Mouse (Mus musculus): ENCODE data around the gene Anp32e. TPM values are rescaled to one million over a fixed set of nuclear protein-coding genes. Genes with fewer than 3 reads are reported as not detected.
"Not testable (repeated sequence)": the region's sequence is repeated elsewhere in the genome, so short reads cannot be mapped to it uniquely, and the experiment has no call there.

The Anp32e gene
- total RNA-seq, 2 experiments from 2014 or later: 101 to 384 TPM

DNA sequence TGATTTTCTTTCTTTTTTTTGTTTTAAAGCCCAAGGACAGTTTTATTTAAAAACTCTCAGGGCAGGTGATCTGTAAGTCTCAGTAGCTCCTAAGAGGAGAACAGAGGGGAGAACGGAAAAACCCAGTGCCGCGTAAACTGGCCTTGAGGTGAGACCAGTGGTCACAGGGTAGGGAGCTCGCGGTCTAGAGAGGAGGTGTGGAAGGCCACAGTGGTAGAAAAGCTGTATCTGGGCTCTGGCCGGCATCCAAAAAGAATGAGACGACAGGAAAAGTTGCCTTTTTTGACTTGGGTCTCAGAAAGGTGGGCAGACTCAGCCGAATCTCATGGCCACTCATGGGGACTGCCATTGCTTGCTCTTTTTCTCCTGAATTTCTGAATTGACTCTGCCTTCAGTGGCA lies 9.2 kb downstream of the Anp32e start:
- ATAC-seq (replicated peaks; ENCODE audit: poor library complexity): no peak

DNA sequence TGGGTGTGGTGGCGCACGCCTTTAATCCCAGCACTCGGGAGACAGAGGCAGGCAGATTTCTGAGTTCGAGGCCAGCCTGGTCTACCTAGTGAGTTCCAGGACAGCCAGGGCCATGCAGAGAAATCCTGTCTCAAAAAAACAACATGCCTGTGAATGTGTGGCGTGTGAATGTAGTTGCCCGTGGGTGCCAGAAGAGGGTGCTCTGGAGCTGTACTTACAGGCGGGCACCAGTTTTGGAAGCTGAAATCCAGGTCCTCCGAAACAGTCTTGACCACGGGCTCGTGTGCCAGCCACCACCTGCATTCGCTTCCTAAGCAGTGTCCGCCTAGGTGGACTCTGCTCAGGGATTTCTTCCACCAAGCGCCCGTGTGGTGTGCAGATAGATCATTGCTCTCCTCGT lies 9.8 kb downstream of the Anp32e start:
- peak; percentile 90 for ATAC-seq (replicated peaks; ENCODE audit: poor library complexity)

DNA sequence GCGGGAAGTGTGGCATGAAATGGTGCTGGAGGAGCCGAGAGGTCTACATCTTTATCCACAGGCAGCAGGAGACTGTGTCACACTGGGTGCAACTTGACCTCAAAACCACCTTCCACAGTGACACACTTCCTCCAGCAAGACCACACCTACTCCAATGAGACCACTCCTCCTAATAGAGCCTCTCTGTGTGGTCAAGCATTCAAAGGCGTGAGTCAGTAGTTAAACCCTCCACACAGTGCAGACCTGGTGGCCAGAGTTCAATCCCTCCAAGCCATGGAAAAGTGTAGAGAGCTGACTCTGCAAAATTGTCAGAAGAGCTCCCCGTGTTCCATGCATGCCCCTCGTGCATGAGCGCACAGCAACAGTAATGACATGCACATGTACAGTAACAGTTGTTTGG lies 13.7 kb downstream of the Anp32e start:
- ATAC-seq (replicated peaks; ENCODE audit: poor library complexity): peak; percentile 50

DNA sequence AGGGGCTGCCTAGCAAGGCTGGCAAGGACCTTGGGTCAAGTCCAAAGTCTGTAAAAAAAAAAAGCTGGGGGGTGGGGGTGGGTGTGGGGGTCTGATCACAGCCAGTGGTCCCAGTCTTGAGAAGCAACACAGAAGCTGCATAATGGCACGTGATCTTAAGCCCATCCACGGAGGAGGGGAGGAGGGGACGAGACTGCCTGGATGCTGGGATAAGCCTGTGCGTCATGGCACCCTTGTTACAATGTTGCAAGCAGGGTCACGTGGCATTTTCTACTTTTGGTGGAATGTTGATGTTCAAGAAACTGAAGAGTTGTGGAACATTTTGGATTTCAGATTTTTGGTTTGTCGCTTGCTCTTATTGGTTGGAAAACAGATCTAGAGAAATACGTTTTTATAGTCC lies 14.2 kb downstream of the Anp32e start:
- ATAC-seq (replicated peaks; ENCODE audit: poor library complexity): no peak

DNA sequence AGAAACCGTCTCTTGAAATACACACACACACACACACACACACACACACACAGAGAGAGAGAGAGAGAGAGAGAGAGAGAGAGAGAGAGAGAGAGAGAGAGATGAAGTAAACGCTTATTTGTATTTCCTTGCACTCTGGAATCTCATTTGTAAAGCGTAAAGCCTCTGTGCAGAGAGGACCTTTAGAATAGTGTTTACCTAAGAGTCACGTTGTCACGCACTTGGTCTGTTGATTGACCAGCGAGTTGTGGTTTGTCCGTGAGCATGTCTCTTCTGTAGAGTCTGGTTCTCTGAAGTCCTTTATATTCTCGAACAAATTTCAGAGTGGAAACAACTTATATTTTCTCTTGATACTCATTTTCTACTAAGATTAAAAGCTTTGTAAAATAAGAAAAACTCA lies 15.7 kb downstream of the Anp32e start:
- ATAC-seq (replicated peaks; ENCODE audit: poor library complexity): no peak

DNA sequence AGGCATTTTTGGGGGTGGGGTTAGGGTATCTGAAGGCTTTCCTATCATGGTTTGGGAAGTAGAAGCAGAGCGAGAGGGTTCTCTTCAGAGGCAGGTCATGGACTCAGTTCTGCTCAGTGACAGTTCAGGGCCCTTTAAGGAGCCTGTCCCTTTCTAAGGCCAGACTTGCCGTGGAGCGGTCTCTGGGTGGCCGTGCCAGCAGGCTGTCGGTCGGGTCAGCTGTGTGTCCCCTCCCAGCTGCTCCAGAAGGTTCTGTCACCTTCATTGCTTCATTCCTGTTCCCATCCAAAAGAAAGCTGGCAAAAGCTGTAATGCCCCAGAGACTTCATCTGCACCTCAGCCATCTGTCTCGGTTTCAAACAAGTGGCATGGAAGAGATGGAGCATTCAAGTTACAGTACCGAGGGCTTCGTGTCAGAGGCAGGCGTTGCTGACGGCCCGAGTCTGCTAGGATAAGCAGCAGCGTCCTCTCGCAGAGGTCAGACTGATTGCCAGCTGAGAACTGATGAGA lies 16.7 kb downstream of the Anp32e start:
- ATAC-seq (replicated peaks; ENCODE audit: poor library complexity): no peak

DNA sequence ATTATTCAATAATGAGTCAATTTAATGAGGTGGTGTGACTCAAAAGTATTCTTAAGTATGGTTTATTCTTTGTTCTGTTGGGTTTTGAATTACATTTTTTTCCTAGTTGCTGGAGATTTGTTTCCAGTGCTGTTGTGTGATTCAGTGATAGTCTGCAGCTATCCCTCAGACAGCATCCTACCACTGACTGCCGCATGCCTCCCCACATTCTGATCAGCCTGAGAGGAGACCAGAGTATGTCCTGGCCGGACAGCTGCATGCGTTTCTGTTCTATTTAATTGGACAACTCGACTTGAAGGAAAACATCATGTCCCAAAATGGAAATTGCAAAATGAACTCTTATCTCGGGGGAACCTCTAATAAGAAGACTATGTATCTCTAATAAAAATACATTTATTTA lies 19.3 kb downstream of the Anp32e start:
- ATAC-seq (replicated peaks; ENCODE audit: poor library complexity): no peak

DNA sequence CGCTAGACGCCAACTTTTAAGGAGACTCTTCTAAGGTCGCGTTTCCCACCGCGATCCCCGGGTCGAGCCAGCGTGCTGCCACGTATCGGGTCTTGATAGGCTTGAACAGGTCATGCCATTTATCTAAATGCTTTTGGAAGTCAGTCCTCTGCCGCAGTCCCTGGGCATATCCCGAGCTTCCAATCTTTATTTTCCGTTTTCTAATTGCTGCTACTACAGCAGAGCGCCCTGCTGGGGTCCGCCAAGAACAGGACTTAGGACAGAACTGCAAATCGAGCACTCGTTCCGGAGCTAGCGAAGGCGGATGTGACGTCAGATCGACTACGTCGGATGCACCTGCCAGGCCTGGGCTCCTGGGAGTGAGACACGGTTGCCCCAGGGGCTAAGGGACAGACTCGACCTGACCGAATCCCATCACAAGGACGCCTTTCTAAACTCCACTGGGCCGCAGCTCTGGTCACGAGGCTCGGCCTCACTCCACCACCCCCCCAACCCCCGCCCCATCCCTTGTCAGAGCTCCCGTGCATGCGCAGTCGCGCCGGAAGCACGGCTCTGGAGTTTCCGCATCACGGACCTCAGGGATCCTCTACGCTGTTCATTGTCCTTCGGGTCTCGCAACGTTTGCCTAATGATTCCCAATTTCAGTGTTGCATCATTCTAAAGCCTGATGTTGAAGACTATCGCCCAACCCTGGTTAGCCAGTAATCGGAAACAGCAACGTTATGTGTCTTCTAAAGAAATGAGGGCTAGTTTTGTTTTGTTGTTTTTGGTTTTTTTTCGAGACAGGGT lies 21.9 kb downstream of the Anp32e start:
- ATAC-seq (replicated peaks; ENCODE audit: poor library complexity): peak; percentile 81

DNA sequence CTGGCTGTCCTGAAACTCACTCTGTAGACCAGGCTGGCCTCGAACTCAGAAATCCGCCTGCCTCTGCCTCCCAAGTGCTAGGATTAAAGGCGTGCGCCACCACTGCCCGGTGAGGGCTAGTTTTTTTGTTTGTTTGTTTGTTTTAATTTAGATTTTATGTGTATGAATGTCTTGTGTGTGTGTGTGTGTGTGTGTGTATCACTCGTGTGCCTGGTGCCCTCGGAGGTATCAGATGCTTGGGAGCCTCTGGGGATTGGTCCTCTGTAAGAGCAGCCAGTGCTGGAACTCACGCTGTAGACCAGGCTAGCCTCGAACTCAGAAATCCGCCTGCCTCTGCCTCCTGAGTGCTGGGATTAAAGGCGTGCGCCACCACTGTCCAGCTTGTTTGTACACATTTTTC lies 22.5 kb downstream of the Anp32e start:
- not testable (repeated sequence) for ATAC-seq (replicated peaks; ENCODE audit: poor library complexity)

DNA sequence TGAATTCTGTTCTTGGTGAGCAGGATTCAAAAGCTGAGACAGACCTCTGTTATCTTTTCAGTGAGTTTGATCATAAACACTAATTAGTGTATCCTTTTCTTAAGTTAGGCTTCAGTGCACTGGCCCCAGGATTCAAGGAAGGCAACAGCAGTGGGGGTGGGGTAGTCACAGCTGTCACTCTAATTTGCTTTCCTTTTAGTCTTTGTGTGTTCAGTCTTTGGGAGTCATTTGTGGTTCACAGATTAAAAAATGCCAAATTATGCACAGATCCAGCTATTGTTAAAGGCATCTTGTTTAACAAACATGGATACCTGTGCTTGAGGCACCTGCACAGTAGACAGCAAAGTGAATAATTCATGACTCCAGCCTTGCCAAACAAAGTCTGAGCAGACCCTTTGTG lies 24.0 kb downstream of the Anp32e start:
- ATAC-seq (replicated peaks; ENCODE audit: poor library complexity): no peak

DNA sequence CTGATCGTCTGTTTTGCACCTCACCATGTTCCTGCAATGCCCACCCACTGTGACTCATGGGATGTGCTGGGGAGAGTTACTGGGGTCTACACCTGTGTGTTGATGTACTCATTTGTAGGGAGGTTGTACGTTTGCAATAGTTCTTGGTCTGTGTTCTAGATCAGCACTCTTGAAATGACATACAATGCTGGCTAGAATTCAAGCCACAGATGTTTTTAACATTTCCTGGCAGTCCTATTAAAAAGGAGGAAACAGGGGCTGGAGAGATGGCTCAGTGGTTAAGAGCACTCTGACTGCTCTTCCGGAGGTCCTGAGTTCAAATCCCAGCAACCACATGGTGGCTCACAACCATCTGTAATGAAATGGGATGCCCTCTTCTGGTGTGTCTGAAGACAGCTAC lies 24.5 kb downstream of the Anp32e start:
- no peak for ATAC-seq (replicated peaks; ENCODE audit: poor library complexity)

DNA sequence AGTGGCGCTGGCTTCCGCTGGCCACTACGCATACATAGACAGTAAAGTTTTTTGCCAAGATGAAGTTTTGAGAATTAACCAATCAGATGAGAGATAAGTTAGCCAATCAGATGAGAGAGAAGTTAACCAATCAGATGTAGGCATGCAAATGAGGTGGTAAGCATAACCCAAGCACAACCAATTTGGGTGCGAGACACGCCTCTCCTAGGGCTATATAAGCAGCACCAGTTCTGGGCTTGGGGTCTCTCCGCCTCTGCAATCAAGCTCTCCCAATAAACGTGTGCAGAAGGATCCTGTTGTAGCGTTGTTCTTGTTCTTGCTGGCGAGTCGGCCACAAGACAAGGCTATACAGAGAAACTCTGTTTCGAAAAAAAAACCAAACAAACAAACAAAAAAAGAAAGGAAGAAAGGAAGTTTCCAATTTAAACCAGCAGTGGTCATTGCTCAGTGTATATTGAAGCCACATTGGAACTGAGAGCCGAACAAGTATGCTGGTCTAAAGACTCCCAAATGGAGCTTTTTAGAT lies 25.7 kb downstream of the Anp32e start:
- not testable (repeated sequence) for ATAC-seq (replicated peaks; ENCODE audit: poor library complexity)

DNA sequence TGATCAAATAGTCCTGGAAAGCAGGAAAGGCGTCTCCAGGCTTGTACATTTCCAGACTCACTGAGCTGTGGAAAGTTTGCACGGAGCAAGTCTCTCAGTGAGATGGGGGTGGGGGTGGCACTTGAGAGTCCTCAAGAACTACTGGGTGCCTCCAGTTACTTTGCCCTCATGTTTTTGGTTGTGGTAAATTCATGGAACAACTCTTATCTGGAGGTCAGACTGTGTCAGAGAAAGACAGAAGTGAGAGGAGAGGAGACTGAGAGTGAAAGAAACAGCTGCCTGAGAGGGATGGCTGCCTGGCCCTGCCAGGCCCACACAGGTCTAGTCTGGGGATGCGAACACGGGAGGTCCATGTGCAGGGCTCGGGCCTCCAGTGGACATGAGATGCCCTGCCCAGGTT lies 26.3 kb downstream of the Anp32e start:
- ATAC-seq (replicated peaks; ENCODE audit: poor library complexity): no peak

DNA sequence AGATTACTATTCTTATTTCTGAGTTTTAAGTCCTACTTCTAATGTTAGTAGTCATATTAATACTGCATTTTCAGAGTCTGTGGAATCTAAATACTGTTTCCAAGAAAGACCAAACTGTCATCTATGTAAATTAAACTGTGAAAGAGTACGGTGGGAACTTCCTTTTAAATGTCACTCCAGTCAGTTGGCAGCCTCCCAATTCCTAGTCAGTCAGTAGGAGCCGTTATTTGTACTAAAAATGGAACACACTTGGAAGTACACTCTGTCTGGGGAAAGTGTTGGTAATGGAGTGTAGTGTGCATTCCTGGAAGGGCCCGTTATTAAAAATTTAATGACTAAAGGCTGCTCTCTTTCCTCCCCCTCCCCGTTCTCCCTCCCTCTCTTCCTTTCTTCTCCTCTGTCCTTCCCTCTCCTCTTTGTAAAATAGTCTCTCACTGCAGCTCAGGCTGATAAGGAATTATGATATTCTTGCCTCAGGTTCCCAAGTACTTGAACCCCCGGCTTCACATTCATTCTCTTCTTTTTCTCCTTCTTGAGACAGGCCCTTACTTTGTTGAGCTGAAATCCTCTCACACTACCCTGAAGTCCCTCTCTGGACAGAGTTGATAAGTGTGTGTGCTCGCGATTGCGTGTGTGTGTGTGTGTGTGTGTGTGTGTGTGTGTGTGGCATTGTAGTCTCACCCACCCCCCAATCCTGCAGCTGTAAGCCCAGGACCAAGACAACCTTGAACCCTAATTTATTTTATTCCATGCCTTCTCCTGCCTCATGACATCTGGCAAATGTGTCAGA lies 28.5 kb downstream of the Anp32e start:
- peak; percentile 46; the same call in 1 of the 2 replicates for ATAC-seq (replicated peaks; ENCODE audit: poor library complexity)

DNA sequence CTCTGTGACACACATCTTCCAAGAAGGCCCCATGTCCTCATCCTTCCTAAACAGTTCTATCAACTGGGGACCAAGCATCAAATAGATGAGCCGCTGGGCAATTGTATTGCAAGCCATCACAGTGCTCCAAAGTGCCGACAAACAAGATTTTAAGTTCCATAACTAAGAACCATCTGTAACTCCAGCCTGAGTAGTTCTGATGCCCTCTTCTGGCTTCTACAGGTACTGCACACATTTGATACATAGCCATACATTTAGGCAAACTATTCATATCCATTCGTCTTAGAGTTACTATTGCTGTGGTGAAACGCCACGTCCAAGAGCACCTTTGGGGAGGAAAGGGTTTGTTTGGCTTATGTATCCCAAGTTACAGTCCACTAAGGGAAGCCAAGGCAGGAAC lies 30.0 kb downstream of the Anp32e start:
- peak; percentile 57 for ATAC-seq (replicated peaks; ENCODE audit: poor library complexity)

DNA sequence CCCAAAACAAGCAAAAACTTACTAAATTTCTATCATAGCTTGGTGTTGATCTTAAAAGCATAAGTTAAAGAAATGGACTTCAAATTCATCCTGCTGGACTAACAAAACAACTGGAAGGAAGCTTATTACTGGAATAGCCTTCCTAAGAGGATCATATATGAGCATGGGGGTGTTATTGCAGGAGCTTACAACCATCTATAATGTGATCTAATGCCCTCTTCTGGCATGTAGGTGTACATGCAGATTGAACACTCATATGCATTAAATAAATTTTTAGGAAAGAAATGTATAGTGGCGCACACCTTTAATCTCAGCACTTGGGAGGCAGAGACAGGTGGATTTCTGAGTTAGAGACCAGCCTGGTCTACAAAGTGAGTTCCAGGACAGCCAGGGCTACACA lies 30.8 kb downstream of the Anp32e start:
- 0 out of 2 replicates have a peak, but pooled peaks have one; percentile 27 for ATAC-seq (replicated peaks; ENCODE audit: poor library complexity)

DNA sequence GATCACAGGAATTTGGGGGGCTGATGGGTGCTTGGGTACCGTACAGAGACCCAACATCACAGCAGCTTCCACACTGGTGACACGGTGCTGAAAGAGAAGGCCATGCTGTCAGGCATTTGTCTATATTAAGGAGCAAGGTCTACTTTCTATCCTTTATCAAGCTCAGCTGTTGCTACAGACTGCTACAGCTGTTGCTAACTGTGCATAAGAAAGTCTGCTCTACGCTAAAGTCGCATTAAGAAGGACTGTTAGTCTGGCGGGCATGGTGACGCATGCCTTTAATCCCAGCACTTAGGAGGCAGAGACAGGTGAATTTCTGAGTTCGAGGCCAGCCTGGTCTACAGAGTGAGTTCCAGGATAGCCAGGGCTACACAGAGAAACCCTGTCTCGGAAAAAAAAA lies 33.1 kb downstream of the Anp32e start:
- ATAC-seq (replicated peaks; ENCODE audit: poor library complexity): not testable (repeated sequence)

DNA sequence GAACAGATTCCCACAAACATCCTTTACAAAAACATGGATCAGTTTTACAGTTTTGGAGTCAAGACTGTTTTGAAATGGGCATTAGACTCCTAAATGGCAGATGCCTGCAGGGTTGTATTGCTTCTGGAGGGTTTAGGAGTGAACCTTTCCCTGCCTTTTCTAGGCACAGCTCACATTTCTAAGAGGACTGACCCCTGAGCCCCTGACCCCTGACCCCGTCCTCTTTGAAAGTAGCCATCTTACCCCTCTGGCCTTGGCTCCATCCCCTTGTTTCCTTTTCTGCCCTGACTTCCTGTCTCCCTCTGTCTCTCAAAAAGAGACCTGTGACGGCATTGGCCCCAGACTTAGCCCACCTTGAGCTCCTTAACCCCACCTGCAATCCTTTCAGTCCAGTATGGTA lies 34.2 kb downstream of the Anp32e start:
- no peak for ATAC-seq (replicated peaks; ENCODE audit: poor library complexity)

DNA sequence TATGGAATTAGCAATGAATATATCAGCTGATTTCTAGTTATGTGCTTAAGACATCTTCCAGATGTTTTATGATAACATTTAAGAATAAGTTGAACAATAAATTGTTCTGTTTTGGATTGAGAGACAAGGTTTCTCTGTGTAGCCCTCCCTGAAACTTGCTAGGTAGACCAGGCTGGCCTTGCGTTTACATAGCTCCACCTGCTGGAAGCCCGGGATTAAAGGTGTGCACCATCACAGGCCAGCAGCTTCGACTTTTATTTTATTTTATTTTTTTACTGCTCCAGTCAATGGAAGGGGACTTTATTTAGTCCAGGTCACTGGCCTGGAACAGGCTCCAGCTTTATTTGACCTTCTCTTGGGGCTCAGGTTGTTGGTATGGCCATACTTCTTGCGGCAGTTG lies 34.6 kb downstream of the Anp32e start:
- ATAC-seq (replicated peaks; ENCODE audit: poor library complexity): peak; percentile 49; the same call in 1 of the 2 replicates

DNA sequence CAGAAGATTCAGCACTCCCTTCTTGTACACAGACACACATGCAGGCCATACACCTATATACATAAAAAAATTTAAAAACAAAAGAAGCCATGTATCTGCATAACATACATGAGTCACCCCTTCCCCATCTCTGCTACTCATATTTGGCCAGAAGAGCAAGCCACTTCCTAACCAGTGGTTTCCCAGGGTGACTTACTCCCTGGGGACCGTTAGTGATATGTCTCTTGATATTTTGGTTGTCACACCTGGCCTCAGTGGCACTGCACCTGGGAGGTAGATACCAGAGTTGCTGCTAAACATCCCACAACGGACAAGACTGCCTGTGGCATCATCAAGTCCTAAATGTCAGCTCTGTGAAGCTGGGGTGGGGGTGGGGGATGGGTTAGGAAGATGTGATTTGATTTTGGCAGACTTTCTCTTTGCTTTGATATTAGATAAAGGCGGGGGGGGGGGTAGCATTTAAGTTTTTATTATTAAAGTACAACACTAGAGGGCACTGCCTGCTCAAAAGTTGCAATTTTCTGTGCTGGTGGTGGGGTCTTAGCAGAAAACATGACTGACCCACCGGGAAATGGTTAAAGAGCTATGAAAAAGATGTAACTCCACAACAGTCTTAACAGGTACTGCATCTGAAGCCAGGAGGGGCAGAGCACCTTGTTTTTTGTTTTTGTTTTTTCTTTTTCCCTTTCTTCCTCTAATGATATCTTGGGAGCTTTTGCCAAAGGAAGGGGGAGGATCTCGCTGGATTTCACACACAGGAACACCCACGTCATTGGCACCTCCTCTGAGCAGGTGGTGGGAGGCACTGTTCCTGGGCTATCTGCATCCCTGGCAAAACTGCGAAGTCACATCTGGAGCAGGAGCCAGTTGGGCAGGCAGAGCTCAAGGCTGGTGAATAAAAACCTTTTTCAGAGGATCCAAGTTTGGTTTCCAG lies 36.7 kb downstream of the Anp32e start:
- peak; percentile 61 for ATAC-seq (replicated peaks; ENCODE audit: poor library complexity)

DNA sequence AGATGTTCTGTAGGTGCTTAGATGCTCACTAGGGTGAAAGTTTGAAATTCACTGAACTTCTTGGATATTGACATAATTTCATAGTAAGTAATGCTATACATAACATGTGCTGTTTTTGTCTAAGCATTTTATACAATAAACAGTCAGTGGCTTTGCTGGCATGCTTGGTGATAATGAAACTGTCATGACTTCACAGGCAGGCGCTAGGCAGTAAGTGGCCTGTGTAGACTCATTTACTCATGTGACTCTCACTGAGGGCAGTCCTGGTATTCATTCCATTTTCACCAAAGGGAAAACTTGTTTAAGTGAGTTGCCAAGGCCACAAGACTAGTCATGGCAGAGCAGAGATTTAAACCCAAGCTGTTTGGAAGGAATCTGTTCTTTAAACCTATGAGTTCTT lies 40.2 kb downstream of the Anp32e start:
- ATAC-seq (replicated peaks; ENCODE audit: poor library complexity): no peak
